Mouse (Mus musculus) kidney, adult 2 months (tissue): ENCODE results near the gene Lifr.

Experiments used
- CTCF ChIP-seq: fragments of 200-500 bp; conservative IDR thresholded peaks from 2 replicates; pipeline ENCODE4 v1.5.1; 2011; ENCODE audit warnings: low read depth, mild to moderate bottlenecking, control low read depth, low read length, moderate library complexity, mixed read lengths; ENCODE audit not compliant: insufficient read depth, insufficient read length
- POLR2A ChIP-seq: fragments of 200-500 bp; IDR thresholded peaks from one replicate; pipeline ENCODE4 v1.6.1; 2011; ENCODE audit warnings: low read depth, low read length, control low read depth

DNA sequence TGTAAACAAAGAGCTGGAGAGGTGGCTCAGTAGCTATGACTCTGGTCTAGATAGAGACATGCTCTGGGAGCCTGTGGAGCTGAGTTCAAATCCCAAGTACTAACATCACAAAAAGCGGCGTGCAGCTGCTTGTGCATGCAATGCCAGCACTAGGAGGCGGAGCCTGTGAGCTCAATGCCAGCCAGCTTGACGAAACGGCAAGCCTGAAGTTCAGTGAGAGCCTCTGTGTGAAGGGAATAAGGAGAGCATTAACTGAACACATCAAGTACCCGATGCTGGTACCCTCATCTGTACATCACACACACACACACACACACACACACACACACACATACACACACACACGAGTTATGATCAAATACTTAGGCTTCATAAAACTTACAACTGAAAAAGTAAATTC, 21.0 kb upstream of the Lifr start:
- no peak for TF ChIP-seq POLR2A
- no peak for TF ChIP-seq CTCF
